Mouse (Mus musculus): ENCODE data around the gene Hsp90ab1.

GRCm38 (mm10) chr17:45585725-45586448 lies 12.8 kb upstream of the Hsp90ab1 start:
- no peak for TF ChIP-seq CTCF (conservative IDR thresholded peaks at IDR 0.05; ENCODE audit: low read length)
- TF ChIP-seq NANOG (IDR thresholded peaks at IDR 0.05; ENCODE audit: borderline replicate concordance, low read length) = no peak
